Mouse (Mus musculus) kidney, postnatal 4 days (tissue): ENCODE measurements at regions not wholly inside any gene's neighbourhood (a gene's known extent, or its start where the extent isn't known, plus 50 kb on each side); places are given as distances from the start of the nearest gene placed in this dataset.

Experiments used
- DNase-seq, 2 experiments: peaks; one replicate each; pipeline ENCODE4 v3.0.0; 2021; ENCODE audit warnings: mixed read lengths in 2 of 2

DNA sequence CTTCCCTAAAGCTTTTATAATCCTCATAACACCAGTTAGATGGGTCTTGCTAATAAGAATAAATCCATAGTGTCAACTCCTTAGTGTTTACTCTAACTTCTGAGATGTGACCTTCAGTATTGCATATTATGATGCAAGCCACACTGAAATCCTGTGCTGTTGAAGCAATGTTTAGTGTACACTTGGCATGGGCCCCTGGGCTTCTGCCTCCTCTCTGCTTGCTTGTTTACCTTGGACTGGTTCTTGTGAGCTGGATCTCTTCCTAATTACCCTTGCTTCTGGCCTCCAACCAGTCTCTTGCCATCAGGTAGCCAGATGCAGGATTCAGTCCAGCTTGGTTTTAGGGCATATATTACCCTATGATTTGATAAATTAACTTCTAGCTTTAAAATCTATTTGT, 57.0 kb downstream of the Rgs2 start:
- peak in 1 of 2 experiments; percentile 5 for DNase-seq

DNA sequence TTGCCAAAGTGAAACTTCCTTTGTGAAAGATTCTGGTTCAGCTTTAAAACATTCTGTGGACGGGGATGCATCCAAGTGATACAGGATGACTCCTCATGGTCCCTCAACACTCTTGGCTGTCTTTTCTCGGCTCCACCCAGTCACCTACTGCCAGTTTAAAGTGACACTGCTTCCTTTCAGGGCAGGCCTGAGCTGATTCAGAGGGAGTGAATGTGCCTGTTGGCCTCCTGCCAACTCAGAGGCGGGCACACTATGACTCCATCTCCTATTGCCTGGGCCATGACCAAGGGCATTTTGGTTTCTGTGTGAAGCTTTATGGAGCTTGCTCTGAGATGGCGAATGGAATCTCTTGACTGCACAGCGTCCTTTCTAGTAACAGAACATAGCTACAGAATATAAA, 62.5 kb downstream of the Rgs2 start:
- DNase-seq = peak; percentile 62 to 74

DNA sequence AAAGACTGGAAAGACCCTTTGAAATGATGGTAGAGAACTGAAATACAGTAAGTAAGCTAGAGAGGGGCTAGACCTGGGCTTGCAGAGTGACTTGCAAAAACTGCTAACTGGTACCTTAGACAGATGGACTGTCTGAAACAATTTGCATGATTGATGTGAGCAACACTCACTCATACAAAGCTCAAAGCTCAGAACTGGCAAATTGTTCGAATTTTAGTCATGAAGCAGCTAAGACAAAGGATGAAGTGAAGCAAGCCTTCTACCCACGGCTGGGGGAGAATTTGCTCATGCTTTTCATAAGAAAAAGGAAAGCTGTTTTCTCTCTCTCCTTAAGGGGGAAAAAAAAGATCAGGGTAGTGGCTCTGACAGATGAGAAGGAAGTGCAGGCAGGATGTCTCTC, 64.5 kb downstream of the Rgs2 start:
- DNase-seq = no peak

DNA sequence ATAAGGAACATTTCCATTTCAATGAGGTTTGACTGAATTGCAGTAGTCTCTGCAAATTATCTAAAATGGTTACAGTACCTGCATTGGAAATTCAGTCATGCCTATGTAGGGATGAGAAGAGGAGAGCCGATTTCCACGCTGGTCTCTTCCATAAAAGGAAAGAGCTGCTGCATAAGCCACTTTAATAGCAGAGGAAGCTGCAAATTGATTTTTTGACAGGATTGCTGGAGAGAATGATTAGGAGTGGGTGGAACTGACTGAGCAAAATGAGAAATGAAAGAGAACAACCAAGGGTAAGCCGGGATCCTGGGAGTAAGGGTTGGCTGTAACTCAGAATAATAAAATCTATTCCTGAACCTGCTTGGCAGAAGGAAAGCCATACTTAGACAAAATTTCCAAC, 65.4 kb downstream of the Rgs2 start:
- no peak for DNase-seq

DNA sequence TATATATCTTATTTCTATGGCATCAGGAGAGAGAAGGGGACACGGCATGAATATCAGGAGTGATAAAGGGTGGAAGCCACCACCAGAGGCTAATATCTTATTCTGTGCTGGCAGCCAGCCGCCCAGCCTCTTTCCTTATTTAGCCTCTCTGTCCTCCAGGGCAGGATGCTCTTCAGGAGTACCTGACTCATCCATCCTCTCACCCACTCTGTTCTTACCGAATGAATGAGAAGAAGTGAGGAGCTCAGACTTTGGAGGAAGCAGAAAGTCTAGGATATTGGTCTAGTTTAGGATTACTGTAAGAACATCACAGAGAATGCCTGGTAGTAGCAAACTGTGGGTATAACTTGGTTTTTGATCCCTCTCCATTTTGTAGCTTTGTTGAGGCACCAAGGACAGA, 73.2 kb downstream of the Rgs2 start:
- no peak for DNase-seq

DNA sequence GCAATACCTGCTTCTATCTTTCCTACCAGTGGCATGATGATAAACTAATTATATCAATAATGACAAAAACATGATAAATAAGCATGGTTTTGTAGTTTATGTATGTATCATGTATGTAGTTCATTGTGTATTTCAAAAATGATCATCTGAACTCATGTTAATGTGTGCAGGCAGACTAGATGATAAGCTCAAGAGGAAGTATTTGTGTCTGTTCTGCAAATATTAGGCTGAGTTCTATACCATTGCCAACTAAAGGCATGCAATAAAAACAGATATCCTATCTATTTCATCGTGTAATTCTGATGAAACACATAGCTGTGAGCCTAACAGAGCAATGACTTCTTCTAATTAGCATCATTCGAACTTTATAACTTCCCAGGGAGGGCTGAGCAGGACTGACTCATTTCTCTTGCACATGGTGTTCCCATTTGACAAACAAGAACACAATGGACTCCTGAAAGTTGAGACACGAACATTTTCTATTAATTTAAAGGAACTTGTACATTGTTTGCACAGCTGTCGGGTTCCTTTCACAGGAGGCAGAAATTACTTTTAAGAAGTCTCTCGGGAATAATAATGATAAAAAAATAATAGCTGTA, 74.3 kb downstream of the Rgs2 start:
- DNase-seq = no peak

DNA sequence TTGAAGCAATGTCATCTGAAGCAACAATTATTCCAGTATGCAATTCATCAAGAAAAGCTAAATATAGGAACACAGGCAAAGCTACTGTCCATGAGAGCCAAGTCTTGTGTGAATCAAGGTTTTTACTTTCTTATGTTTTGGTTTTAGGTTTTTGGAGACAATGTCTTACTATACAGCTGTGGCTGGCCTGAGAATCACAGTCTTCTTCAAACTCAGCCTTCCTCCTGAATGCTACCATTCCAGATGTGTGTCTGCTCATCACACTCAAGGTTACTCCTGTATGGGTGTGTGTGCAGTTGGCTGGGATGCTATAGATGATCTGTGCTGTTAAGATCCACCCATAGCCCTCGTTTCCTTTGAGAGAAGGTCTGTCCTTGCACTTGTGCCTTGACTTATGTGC, 81.5 kb downstream of the Rgs2 start:
- DNase-seq = no peak

DNA sequence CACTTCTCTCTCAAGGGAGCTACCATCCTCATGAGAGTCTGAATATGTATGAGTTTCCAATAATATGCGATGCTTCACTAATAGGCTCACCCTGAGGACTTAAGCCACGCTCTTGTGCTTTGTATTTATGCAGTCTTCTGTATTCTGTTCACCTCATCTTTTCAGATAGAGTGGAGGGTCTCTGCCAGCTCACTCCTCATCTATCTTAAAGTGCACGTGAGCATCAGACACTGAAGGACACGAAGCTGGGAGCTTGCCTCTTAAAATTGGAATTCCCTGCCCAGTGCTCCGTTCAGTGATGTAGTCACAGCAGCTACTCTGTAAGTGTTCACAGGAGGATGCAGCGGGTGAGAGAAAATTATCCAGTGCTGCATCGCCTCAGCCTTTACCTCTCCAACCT, 83.7 kb downstream of the Rgs2 start:
- DNase-seq = no peak

DNA sequence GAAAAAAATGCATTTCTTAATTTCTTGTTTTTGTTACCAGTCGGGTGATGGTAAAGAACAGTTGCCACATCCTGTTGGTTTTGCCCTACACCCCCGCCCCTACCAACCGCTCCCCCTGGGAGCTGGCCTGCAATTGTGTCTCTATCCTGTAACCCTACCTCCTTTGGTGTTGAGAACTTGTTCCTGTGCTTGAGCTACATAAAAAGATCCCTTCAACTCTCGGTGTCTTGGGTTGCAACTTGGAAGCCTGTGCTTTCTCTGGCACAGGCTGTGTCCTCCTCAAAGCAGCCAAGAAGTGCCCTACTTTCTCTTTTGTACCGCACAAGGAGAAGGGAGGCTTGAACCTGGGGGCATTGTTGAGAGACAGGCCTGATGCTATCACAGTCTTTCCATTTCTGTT, 85.0 kb downstream of the Rgs2 start:
- no peak for DNase-seq

DNA sequence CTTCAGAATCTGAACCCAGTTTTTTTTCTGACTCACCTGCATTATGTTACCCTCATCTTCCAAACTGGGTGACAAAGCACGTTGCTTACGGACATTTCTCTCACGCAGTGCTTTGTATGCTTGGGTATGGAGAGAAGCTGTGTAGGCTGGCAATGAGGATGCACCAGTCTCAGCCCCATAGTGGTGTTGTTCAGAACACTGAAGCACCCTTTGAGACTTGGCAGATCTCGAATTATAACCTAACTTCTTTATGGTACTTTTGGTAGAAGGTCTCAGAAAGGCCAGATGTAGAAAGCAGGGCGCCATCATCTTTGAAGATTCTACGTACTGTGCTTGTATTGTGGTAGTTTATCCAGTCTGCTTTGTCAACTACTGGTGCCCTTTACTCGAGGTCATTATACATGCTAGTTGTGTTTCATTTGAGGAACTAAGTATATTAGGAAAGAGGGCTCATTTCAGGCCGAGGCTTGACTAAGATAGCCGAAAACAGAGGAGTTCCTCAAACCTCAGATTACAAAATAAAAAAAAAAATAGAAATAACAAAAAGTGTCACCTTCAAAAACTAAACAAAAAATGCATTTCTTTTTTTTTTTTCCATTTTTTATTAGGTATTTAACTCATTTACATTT, 85.7 kb downstream of the Rgs2 start:
- DNase-seq = no peak

DNA sequence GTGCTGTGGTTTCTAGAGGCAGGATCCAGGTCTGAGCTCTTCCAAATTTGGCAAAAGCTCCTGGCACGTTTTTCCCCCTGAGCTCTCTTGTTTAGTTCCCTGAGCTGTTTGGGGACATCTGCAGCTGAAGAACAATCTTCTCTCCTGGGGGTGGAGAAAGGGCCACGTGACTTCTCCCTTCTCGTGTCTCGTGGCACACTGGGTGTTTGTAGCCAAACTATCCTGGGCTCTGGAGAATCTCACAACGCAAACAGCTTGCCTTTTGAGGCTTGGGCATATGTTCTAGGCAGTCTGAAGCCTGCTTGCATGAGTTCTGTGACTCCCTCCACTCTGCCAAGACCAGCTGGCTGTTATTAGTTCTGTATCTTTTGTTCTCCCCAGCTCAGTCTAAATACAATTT, 86.3 kb downstream of the Rgs2 start:
- no peak for DNase-seq

DNA sequence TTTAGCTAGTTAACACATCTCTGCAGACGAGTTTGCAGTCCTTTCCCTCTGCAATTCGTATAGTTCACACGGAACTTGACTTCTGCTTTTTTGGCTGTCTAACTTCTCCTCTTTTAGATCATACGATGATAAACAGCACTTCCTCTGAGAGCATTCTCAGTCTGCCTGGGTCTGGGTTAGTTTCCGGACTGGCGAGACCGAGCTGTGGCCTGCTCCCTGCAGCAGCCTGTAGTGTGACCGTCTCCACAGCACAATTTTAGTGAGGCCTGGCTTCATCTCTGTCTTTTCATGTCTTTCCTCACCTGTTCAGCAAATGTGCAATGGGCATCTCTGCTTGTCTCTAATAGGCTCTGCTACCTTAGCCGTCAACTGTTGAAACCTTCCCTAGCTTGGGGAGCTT, 87.4 kb downstream of the Rgs2 start:
- DNase-seq = peak; percentile 16 to 51

DNA sequence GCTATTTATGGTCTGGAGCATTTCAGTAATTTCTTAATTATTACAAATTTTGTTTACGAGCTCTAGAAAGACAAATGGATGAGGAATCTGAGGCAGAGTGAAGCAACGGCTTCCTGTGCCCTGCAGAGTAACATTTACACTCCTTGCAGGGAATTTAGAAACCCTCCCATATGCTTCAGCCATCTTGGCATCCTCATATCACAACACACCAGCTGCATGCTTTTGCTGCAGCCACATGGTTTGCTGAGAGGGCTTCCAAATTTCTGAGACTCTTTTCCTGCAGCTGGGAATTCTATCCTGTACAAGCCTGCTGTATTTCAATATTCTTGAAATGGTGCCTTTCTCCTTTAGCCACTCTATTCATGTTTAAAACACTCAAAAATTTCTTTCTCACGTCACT, 91.4 kb downstream of the Rgs2 start:
- DNase-seq = no peak

DNA sequence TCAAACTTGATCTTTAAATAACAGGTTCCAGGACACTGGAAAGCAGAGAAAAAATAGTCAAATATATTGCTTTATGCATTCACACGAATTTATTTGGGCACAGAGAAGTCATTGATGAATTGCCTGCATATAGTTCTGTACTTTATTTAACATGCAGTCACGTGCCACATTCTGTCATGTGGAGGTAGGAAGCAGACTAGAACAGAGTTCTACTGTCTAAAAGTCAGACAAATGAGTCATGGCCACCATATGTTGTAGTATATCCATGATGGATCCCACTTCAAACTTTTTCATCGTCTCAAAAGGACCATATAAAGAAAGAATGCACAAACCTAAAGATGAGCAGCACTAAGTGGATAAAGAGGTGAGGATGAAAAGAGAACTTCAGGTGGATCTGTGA, 92.7 kb downstream of the Rgs2 start:
- no peak for DNase-seq

DNA sequence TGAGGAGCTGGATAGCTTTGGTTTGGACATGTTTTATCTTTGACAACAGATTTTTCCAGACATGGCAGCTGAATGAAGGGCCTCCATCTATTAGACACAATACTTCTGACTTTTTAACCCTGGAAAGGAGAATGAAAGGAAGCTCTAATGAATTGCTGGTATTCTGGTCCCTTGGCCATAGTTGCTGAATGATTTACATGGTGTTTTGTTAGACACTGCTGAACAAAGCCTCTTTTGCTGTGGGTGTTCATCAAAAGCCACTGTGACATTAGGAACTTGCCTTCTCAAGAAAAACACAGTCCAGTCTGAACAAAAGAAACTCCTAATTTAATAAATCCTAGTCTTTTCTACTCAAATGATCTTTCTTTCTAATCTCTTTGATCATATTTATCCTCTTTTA, 93.4 kb downstream of the Rgs2 start:
- DNase-seq = no peak

DNA sequence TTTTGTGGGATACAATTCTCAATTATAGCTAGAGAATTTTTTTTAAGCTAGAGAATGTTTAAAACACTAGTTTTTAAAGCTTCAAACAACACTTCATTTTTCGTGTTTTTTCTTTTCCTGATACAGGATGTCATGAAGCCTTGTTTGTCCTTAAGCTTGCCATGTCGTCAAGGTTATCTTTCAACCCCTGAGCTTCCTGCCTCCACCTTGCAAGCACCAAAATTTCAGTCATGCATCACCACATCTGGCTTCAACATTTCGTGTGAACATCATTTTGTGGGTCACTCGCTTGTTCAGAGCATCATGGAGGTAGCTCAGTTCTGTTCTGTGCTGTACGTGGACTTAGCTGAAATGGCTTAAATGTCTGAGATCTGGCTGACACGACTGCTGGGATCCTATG, 96.6 kb downstream of the Rgs2 start:
- DNase-seq = no peak

DNA sequence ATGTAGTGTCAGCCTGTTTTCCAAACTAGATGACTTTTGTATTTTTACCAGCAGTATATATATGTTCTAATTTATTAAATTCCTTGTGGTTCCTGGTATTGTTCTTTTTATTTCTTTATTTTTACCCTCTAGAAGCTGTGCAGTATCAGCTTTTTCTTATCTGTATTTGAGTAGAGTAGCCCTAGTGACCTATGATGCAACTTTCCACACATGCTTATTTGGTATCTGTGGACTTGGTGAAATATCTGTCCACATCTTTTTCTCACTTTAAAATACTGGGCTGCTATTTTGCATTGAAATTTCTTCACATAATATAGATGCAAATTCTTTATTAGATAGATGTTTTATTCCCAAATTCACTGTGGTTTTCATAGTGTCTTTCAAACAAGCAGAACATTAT, 97.1 kb downstream of the Rgs2 start:
- DNase-seq = no peak

DNA sequence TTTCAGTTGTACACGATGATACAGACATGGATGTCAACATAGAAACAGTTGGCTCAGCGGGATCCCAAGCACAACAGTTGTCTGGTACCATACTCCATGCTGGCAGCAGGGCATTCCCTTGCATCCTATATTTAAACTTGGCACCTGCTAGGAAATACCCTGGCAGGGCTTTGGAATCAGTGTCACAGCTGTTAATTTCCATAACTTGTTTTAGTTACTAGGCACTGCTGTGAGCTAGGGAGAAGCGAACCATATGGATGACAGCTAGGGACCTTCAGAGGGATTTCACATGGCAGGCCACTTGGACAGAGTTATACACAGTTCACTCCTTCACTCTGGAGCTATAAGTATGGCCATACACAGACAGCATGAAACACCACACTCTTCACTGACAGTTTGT, 100.0 kb downstream of the Rgs2 start:
- no peak for DNase-seq

DNA sequence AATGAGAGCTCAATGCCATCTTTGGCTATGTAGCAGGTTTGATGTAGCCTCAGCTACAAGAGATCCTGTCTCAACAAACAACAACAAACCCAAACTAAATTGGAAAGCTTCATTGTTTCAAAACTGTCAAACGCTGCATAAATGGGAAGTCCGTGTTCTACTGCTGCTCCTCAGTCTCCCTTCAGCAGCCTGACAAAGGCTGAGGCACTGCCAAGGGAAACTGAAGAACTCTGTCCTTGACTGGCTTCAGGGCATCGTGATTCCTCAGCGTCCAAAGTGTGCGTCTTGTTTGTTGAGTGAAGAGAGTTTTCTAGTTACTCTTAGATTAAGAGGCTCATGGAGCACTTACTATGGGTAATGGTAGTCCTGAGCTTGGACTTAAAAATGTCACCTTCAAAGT, 100.7 kb downstream of the Rgs2 start:
- DNase-seq = no peak

DNA sequence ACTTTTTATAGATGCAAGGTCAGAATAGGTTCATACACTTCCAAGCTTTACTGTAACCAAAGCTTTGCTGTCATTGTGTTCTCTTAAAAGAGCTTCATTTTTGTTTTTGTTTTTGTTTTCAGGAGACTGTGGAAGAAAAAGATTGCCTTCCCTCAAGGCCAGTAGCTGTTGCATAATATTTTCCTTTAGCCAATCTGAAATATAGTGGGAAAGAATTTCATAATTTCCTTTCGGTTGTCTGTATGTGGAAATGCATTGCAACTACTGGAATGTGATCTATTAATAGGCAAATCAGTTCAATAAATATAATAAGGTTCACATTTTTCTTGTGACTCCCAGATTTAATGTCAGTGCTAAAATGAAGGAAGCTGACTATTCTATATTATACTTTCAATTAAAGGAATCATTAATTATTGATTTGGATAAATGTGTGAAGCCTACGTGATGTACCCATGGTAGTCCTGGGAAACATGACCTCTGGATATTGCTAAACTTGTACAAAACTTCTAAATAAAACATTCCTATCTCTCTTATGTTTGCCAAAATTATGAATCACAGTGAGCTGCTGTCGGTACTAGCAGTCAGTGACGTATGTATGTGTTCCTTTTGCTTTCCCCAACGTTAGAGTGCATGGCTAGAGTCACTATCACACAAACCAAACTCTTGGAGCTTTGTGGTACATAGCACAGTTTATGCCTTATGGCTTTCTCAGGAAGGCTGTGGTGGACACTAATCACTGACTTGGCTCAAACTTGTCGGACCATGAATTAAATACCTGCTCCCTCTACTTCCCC, 102.6 kb downstream of the Rgs2 start:
- DNase-seq = no peak

DNA sequence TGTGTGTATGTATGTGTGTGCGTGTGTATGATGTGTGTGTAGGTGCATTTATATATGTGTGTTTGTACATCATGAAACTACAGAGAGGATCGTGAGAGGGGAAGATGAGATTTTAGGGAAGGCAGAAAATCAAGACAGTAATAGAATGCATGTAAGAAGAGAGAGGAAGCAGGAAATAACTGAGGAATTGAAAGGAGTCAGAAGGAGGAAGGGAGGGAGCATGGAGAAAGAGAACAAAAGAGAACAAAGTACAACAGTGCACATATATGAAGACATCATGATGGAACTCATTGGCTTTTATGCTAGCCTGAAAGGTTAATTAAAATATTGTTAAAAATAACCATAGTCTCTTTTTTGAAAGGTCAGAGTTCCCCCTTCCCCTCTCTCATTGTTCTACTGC, 111.4 kb downstream of the Uchl5 start:
- no peak for DNase-seq

DNA sequence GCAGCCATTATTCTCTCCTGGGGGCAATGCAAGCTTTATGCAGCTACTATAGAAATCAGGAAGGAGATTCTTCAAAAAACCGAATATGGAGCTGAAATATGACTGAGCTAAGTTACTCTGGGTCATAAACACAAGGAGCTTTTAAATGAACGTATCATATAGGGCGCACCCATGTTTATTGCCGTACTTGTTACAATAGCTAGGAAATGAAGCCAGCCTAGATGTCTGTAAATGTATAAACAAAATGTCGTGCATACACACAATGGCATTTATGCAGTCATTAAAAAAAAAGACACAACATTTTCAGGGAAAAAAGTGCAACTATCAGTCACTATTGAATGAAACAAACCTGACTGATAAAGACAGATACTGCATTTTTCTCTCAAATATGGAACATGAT, 111.0 kb downstream of the Uchl5 start:
- DNase-seq = no peak

DNA sequence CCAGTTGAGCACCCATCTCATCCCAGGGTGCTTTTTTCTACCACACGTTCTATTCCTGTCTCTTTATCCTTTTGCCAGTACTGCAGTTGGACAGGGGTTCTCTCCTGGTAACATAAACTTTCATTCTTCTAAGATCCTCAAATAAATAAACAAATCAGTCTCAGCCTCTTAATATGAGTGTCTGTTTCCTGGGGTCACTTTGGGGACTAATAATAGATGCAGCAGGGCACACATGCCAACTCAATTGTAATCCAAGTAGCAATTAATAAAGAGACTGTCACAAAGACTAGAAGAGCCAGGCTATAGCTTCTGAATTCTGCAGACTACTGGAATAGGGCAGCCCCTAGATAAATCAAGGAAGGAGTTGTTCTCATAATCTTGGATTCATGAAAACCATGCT, 108.9 kb downstream of the Uchl5 start:
- DNase-seq = no peak

DNA sequence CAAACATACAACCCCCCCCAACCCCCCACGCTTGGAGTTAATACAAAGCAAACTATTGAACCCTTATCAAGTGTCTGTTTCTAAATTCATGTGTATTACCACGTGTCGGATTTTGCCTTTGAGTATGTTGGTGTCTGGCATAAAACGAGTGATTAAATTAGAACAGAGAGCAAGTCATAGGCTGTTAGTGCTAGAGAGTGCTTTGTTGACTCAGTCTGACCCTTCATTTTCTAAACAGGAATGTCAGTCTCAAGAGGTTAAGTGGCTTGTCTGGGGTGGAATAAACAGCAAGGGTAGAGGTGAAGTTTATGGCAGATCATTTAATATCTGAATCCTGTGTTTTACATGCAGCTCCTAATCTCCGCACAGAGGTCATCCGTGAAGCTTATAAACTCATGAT, 104.1 kb downstream of the Uchl5 start:
- no peak for DNase-seq

DNA sequence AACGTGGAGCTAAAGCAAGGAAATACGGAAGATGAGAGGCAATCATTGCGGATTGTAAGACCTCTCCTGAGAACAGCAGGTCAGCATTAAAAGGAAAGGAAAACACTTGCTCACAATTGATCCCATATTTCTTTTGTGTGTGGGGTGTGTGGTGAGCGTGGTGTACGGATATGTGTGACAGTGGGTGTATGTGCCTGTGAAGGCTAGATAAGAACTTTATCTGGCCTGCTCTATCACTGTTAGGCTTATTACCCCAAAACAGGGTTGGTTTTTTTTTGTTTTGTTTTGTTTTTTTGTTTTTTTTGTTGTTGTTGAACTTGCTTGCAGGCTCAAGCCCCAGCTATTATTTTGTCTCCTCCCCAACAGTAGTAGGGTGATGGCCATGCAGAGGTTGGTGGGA, 102.5 kb downstream of the Uchl5 start:
- DNase-seq = no peak
